Mouse (Mus musculus): ENCODE measurements around the gene Zswim3. TPM values are rescaled to one million over a fixed set of nuclear protein-coding genes. Genes with fewer than 3 reads are reported as not detected.
"Not testable (repeated sequence)": the region's sequence is repeated elsewhere in the genome, so short reads cannot be mapped to it uniquely, and the experiment has no call there.

The Zswim3 gene
- polyA plus RNA-seq, 1 experiment from 2014 or later: 12.9 TPM

DNA sequence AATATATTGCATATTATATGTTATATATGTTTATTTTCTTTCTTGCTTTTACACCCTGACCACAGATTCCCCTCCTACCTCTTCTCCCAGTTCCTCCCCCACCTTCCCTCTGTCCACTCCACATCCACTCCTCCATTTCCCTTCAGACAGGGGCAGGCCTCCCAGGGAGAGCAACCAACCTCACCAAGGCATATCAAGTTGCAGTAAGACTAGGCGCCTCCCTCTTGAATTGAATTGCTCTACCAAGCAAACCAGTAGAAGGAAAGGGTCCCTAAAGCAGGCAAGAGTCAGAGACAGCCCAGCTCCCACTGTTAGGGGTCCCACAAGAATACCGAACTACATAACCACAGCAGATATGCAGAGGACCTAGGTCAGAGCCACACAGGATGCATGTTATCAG lies 54.3 kb downstream of the Zswim3 start:
- H3K4me1 ChIP-seq (ENCODE audit: control insufficient read depth, insufficient read depth, low read length): peaks cover 12% of the 10 kb centered on the region
- no peak overlapping the region for H3K27ac ChIP-seq (ENCODE audit: low read depth, low read length)
- H3K9me3 ChIP-seq (ENCODE audit: control insufficient read depth, low read length): no peaks in the 10 kb centered on the region
- DNase-seq (ENCODE audit: low spot score) (no peak), ATAC-seq (ENCODE audit: insufficient read depth, low FRiP score, low TSS enrichment) (no peak)
- H3K4me2 ChIP-seq (ENCODE audit: low read depth): no peak overlapping the region
- H3K36me3 ChIP-seq (ENCODE audit: control insufficient read depth, insufficient read depth, low read length): no peaks in the 10 kb centered on the region
- peaks cover 8% of the 10 kb centered on the region for H3K27me3 ChIP-seq (ENCODE audit: control insufficient read depth, insufficient read depth, low read length)
- WGBS: 39% methylated on average over 2 of the region's 2 CpGs
- H3K4me3 ChIP-seq (ENCODE audit: low read depth, low read length): no peak overlapping the region
- no peak overlapping the region for H3K9ac ChIP-seq (ENCODE audit: low read length)

DNA sequence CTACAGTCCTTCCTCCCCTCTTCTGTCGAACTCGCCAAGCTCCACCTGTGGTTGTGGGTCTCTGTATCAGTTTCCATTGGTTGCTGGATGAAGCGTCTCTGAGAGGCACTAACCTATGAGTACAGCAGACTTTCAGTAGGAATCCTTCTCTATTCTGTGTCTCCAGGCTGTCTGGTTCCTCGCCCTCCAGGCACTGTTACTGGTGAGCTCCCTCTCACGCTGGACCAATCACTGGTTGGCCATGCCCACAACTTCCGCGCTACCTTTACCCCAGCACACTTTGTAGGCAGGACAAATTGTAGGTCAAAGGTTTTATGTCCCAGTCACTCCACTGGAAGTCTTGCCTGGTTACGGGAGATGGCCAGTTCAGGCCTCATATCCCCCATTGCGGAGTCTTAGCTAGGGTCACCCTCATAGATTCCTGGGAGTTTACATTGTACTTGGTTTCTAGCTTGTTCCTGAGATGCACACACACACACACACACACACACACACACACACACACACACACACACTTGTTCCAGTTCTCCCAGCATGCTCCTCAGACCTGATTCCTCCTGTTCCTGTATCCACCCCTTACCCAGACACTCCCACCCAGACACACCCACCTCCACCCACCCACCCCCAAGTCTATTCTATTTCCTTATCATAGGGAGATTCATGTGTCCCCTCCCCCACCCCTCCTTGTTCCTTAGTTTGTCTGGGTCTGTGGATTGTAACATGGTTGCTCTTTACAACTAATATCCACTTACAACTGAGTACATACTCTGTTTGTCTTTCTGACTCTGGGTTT lies 54.9 kb downstream of the Zswim3 start:
- no peaks in the 10 kb centered on the region for H3K9me3 ChIP-seq (ENCODE audit: control insufficient read depth, low read length)
- WGBS: 47% methylated on average over 9 of the region's 9 CpGs
- H3K4me3 ChIP-seq (ENCODE audit: low read depth, low read length): no peak overlapping the region
- DNase-seq (ENCODE audit: low spot score): no peak
- H3K9ac ChIP-seq (ENCODE audit: low read length): no peak overlapping the region
- H3K4me1 ChIP-seq (ENCODE audit: control insufficient read depth, insufficient read depth, low read length): peaks cover 12% of the 10 kb centered on the region
- H3K27me3 ChIP-seq (ENCODE audit: control insufficient read depth, insufficient read depth, low read length): peaks cover 8% of the 10 kb centered on the region
- H3K27ac ChIP-seq (ENCODE audit: low read depth, low read length): no peak overlapping the region
- H3K4me2 ChIP-seq (ENCODE audit: low read depth): no peak overlapping the region
- ATAC-seq (ENCODE audit: insufficient read depth, low FRiP score, low TSS enrichment): no peak
- H3K36me3 ChIP-seq (ENCODE audit: control insufficient read depth, insufficient read depth, low read length): no peaks in the 10 kb centered on the region

DNA sequence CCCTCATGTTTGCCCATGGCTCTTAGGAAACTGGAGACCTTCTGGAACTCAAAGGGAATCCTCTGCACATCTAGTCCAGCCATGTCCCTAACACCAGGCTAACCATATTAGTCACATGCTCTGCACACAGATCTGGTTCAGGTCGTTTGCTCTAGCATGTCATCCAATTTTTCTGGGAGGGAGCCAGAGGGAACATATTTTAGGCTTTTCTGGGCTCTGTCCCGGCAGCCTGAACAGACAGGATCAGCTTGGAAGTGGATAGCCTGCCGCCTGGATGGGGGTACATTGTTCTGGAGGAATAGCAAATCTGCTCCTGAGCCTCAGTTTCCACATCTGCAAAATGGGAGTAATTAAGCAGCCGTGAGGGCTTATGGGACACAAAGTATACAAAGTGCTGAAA lies 56.2 kb downstream of the Zswim3 start:
- Histone ChIP-seq H3K4me3 (ENCODE audit: low read depth, low read length) (no peak overlapping the region), H3K4me2 (ENCODE audit: low read depth) (no peak overlapping the region), H3K9me3 (ENCODE audit: control insufficient read depth, low read length) (no peaks in the 10 kb centered on the region), H3K27ac (ENCODE audit: low read depth, low read length) (no peak overlapping the region), H3K4me1 (ENCODE audit: control insufficient read depth, insufficient read depth, low read length) (peaks cover 12% of the 10 kb centered on the region), H3K9ac (ENCODE audit: low read length) (no peak overlapping the region), H3K36me3 (ENCODE audit: control insufficient read depth, insufficient read depth, low read length) (no peaks in the 10 kb centered on the region), H3K27me3 (ENCODE audit: control insufficient read depth, insufficient read depth, low read length) (peaks cover 8% of the 10 kb centered on the region)
- ATAC-seq (ENCODE audit: insufficient read depth, low FRiP score, low TSS enrichment) (no peak), DNase-seq (ENCODE audit: low spot score) (no peak)
- 82% methylated on average over 4 of the region's 4 CpGs for WGBS

DNA sequence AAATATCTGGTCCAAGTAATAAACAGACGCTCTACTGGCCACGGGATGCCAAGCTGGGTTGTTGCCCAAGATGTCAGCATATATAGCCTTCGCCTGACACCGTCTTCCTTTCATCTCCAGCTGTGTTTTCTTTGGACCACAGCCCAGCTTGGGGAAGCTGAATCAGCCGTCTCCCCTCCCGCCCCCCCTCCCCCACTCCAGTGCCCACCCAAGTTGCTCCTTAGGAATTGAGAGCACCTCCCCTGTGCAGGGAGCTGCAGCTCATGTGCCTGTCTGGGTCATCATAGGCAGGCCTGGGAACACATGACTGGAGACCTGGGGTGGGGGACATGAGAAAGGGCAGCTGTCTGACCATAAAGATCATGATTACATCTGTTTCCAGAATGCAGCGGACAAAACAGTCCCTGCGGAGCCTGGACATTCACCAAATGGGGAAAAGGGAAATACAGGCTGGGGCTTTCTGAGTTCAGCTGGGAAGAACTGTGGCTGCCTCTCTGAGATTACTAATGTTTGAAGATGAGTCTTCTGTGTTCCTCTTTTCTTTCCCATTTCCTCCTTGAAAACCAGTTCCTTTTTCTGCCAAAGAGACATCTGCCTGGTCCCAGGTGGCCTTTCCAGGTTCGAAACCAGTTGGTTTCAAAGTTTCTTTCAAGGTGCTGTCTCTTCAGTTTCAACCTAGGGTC lies 57.4 kb downstream of the Zswim3 start:
- H3K4me3 ChIP-seq (ENCODE audit: low read depth, low read length): no peak overlapping the region
- peaks cover 6% of the 10 kb centered on the region; the same call in 1 of the 2 replicates for H3K4me1 ChIP-seq (ENCODE audit: control insufficient read depth, insufficient read depth, low read length)
- no peak for ATAC-seq (ENCODE audit: insufficient read depth, low FRiP score, low TSS enrichment)
- peak; percentile 64 for DNase-seq (ENCODE audit: low spot score)
- 40% methylated on average over 9 of the region's 9 CpGs for WGBS
- no peak overlapping the region for H3K27ac ChIP-seq (ENCODE audit: low read depth, low read length)
- no peak overlapping the region for H3K4me2 ChIP-seq (ENCODE audit: low read depth)
- no peak overlapping the region for H3K9ac ChIP-seq (ENCODE audit: low read length)
- no peaks in the 10 kb centered on the region for H3K36me3 ChIP-seq (ENCODE audit: control insufficient read depth, insufficient read depth, low read length)
- no peaks in the 10 kb centered on the region for H3K27me3 ChIP-seq (ENCODE audit: control insufficient read depth, insufficient read depth, low read length)
- no peaks in the 10 kb centered on the region for H3K9me3 ChIP-seq (ENCODE audit: control insufficient read depth, low read length)

DNA sequence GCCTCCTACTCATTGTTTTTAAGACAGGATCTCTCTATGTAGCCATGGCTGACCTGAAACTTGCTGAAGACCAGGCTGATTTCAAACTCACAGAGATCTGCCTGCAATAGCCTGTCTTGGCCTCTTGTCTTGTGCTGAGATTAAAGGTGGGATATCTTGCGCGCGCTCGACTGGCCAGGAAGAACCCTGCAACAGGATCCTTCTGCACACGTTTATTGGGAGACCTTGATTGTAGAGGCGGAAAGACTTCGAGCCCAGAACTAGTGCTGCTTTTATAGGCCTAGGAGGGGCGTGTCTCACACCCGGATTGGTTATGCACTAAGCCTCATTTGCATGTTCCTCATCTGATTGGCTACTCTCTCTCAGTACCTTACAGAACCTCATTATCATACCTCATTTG lies 58.5 kb downstream of the Zswim3 start:
- not testable (repeated sequence) for H3K4me1 ChIP-seq (ENCODE audit: control insufficient read depth, insufficient read depth, low read length); H3K4me2 ChIP-seq (ENCODE audit: low read depth); ATAC-seq (ENCODE audit: insufficient read depth, low FRiP score, low TSS enrichment); DNase-seq (ENCODE audit: low spot score); H3K9ac ChIP-seq (ENCODE audit: low read length); H3K36me3 ChIP-seq (ENCODE audit: control insufficient read depth, insufficient read depth, low read length); H3K27me3 ChIP-seq (ENCODE audit: control insufficient read depth, insufficient read depth, low read length); H3K4me3 ChIP-seq (ENCODE audit: low read depth, low read length); H3K9me3 ChIP-seq (ENCODE audit: control insufficient read depth, low read length); H3K27ac ChIP-seq (ENCODE audit: low read depth, low read length)
- 94% methylated on average over 8 of the region's 9 CpGs for WGBS

DNA sequence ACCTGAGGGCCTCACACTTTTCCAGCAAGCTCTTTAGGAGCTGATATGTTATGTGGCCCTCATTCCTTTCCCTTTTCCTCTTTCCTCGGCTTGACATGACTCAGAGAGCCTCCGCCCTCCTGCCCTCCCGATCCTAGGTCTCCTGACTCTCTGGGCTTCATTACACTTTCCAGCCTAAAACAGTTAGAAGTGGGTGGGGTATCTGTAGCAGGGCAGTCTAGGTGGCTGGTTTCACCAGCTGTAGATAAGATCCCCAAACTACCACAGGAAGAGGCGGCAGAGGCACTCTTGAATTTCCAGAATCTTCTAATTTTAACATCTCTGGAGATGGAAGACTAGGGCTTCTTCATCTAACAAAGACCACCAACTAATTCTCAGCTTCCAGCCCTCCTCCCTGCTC lies 59.7 kb downstream of the Zswim3 start:
- H3K4me2 ChIP-seq (ENCODE audit: low read depth): no peak overlapping the region
- no peak overlapping the region for H3K4me3 ChIP-seq (ENCODE audit: low read depth, low read length)
- H3K4me1 ChIP-seq (ENCODE audit: control insufficient read depth, insufficient read depth, low read length): no peaks in the 10 kb centered on the region
- DNase-seq (ENCODE audit: low spot score) (no peak), ATAC-seq (ENCODE audit: insufficient read depth, low FRiP score, low TSS enrichment) (no peak)
- H3K27me3 ChIP-seq (ENCODE audit: control insufficient read depth, insufficient read depth, low read length): no peaks in the 10 kb centered on the region
- no peak overlapping the region for H3K27ac ChIP-seq (ENCODE audit: low read depth, low read length)
- WGBS: 79% methylated on average over 4 of the region's 4 CpGs
- no peaks in the 10 kb centered on the region for H3K36me3 ChIP-seq (ENCODE audit: control insufficient read depth, insufficient read depth, low read length)
- H3K9ac ChIP-seq (ENCODE audit: low read length): no peak overlapping the region
- 0 out of 2 replicates have a peak, but pooled peaks cover 3% of the 10 kb centered on the region for H3K9me3 ChIP-seq (ENCODE audit: control insufficient read depth, low read length)

DNA sequence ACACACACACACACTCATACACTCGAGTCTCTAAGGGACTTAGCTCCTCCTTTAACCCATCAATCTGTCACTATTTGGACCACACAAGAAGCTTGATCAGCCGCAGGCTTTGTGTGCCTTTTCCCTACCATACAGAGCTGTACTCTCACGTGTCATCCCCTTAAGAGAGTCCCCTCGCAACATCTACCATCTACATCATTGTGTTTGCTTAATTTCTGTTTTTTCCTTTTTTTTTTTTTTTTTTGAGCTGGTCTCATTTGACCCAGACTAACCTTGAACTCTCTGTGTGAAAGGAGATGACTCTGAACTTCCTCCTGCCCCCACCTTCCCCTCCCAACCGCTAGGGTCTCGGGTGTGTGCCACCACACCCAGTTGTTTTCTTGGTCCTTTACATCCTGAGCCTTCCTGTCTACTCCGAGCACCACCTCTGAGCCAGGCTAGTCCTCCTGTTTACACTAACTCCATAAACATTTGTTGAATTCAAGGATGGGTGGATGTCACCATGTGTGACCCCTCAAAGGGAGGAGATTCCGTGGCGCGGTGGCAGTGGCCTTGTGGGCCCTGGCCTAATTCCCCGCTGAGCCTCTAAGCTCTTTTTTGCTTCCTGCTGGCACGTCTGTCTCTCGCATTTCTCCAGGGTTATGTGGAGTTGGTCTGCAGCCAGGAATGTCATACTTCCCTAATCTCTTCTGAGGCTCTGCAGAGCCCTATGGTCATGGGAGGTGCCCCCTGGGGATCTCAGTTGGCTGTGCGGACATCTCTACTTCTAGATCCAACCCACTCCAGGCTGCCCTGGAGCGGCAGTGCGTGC lies 62.0 kb downstream of the Zswim3 start:
- H3K36me3 ChIP-seq (ENCODE audit: control insufficient read depth, insufficient read depth, low read length): no peaks in the 10 kb centered on the region
- H3K27ac ChIP-seq (ENCODE audit: low read depth, low read length): no peak overlapping the region
- 0 out of 2 replicates have a peak, but pooled peaks cover 3% of the 10 kb centered on the region for H3K9me3 ChIP-seq (ENCODE audit: control insufficient read depth, low read length)
- H3K27me3 ChIP-seq (ENCODE audit: control insufficient read depth, insufficient read depth, low read length): no peaks in the 10 kb centered on the region
- WGBS: 62% methylated on average over 16 of the region's 16 CpGs
- ATAC-seq (ENCODE audit: insufficient read depth, low FRiP score, low TSS enrichment) (no peak), DNase-seq (ENCODE audit: low spot score) (no peak)
- H3K4me3 ChIP-seq (ENCODE audit: low read depth, low read length): no peak overlapping the region
- no peak overlapping the region for H3K9ac ChIP-seq (ENCODE audit: low read length)
- H3K4me2 ChIP-seq (ENCODE audit: low read depth): no peak overlapping the region
- no peaks in the 10 kb centered on the region for H3K4me1 ChIP-seq (ENCODE audit: control insufficient read depth, insufficient read depth, low read length)

DNA sequence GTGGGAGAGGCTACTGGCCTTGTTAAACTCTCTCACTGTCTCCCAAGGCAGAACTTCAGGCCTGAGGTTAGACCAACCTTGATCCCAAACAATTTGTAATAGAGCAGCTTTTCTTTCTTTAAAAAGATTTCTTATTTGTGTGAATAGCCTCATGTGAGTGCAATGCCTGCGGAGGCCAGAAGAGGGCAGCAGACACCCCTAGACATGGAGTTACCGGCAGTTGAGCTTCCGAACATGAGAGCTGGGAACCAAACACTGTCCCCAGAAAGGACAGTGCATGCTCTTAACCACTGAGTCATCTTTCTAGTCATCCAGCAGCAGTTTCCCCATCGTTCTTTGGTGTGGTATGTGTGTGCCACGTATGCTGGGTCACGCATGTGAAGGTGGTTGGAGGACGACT lies 62.7 kb downstream of the Zswim3 start:
- H3K27ac ChIP-seq (ENCODE audit: low read depth, low read length): no peak overlapping the region
- 94% methylated on average over 7 of the region's 7 CpGs for WGBS
- no peaks in the 10 kb centered on the region for H3K27me3 ChIP-seq (ENCODE audit: control insufficient read depth, insufficient read depth, low read length)
- H3K4me2 ChIP-seq (ENCODE audit: low read depth): no peak overlapping the region
- no peaks in the 10 kb centered on the region for H3K36me3 ChIP-seq (ENCODE audit: control insufficient read depth, insufficient read depth, low read length)
- DNase-seq (ENCODE audit: low spot score) (no peak), ATAC-seq (ENCODE audit: insufficient read depth, low FRiP score, low TSS enrichment) (no peak)
- H3K9ac ChIP-seq (ENCODE audit: low read length): no peak overlapping the region
- no peak overlapping the region for H3K4me3 ChIP-seq (ENCODE audit: low read depth, low read length)
- H3K4me1 ChIP-seq (ENCODE audit: control insufficient read depth, insufficient read depth, low read length): no peaks in the 10 kb centered on the region
- 0 out of 2 replicates have a peak, but pooled peaks cover 3% of the 10 kb centered on the region for H3K9me3 ChIP-seq (ENCODE audit: control insufficient read depth, low read length)
